Comparison of ENCODE assay signal across 10 mouse cellular contexts in genomic region chr15:18820226-18820625, GRCm38 (mm10). TPM values are rescaled to one million over a fixed set of nuclear protein-coding genes. Genes with fewer than 3 reads are reported as not detected.
DNase-seq lines count a peak whose midpoint lies in the region; ATAC-seq and TF ChIP-seq lines count a peak whose summit lies in the region.
"Had no signal": no experiment of that assay in that cellular context is flagged by ENCODE, and none has a peak within 500 bp of the region (broad histone marks: within the 10 kb centered on the region; RNA-seq: fewer than 3 reads in every experiment).

No protein-coding gene starts in this region.

- H3K9me3 ChIP-seq in hindbrain, embryonic 12.5 days (replicated peaks): no peaks in the 10 kb centered on the region
- H3K9me3 ChIP-seq in midbrain, embryonic 16.5 days (replicated peaks; ENCODE audit: control insufficient read depth, low read length, poor library complexity, severe bottlenecking): no peaks in the 10 kb centered on the region
- H3K9me3 ChIP-seq: heart, embryonic 13.5 days had no signal

- peak overlapping the region; percentile 89 for H3K27ac ChIP-seq in layer of hippocampus, adult 2 months
- peak overlapping the region; percentile 90 for H3K27ac ChIP-seq in cortical plate, adult 2 months (ENCODE audit: insufficient read depth, low read length)
- no peak overlapping the region for H3K27ac ChIP-seq in hindbrain, embryonic 12.5 days
- peak overlapping the region; percentile 64 for H3K27ac ChIP-seq in midbrain, embryonic 16.5 days (ENCODE audit: low read length)
- H3K27ac ChIP-seq: heart, embryonic 13.5 days had no signal

- TF ChIP-seq CTCF in layer of hippocampus, adult 2 months (conservative IDR thresholded peaks at IDR 0.05): no peak
- TF ChIP-seq CTCF in cortical plate, adult 2 months (IDR thresholded peaks at IDR 0.05; ENCODE audit: extremely low read depth, insufficient read depth, low read length): no peak

- H3K4me3 ChIP-seq in layer of hippocampus, adult 2 months: peak overlapping the region; percentile 74
- peak overlapping the region; percentile 52 for H3K4me3 ChIP-seq in cortical plate, adult 2 months (ENCODE audit: insufficient read depth, low read length)
- peak overlapping the region; percentile 44 for H3K4me3 ChIP-seq in hindbrain, embryonic 12.5 days
- H3K4me3 ChIP-seq in midbrain, embryonic 16.5 days (ENCODE audit: low read depth, low read length): peak overlapping the region; percentile 49

- TF ChIP-seq POLR2A in cortical plate, adult 2 months (IDR thresholded peaks at IDR 0.05; ENCODE audit: extremely low read depth, insufficient read depth, low read length): no peak

- no peaks in the 10 kb centered on the region for H3K36me3 ChIP-seq in hindbrain, embryonic 12.5 days
- H3K36me3 ChIP-seq in midbrain, embryonic 16.5 days (ENCODE audit: control insufficient read depth, insufficient read depth, low read length): no peaks in the 10 kb centered on the region
- H3K36me3 ChIP-seq: heart, embryonic 13.5 days had no signal

- peak overlapping the region; percentile 59 for H3K4me2 ChIP-seq in hindbrain, embryonic 12.5 days (replicated peaks)
- H3K4me2 ChIP-seq in midbrain, embryonic 16.5 days (ENCODE audit: low read length): peak overlapping the region; percentile 58

- H3K9ac ChIP-seq in hindbrain, embryonic 12.5 days: no peak overlapping the region
- H3K9ac ChIP-seq in midbrain, embryonic 16.5 days (ENCODE audit: low read depth, low read length): peak overlapping the region; percentile 4
- H3K9ac ChIP-seq: heart, embryonic 13.5 days had no signal

- ATAC-seq in hindbrain, embryonic 12.5 days (ENCODE audit: low FRiP score): no peak
- ATAC-seq in midbrain, embryonic 16.5 days: peak; percentile 15
- no peak for ATAC-seq in activated CD4-positive, CD25-positive, alpha-beta regulatory T cell, adult 4 months

- WGBS in hindbrain, embryonic 12.5 days: 20% methylated on average over 3 of the region's 3 CpGs
- 10% methylated on average over 3 of the region's 3 CpGs for WGBS in midbrain, embryonic 16.5 days

- H3K27me3 ChIP-seq in hindbrain, embryonic 12.5 days: no peaks in the 10 kb centered on the region
- H3K27me3 ChIP-seq in midbrain, embryonic 16.5 days (ENCODE audit: control insufficient read depth, insufficient read depth, low read depth, low read length): no peaks in the 10 kb centered on the region
- H3K27me3 ChIP-seq: heart, embryonic 13.5 days had no signal

- H3K4me1 ChIP-seq in cortical plate, adult 2 months (ENCODE audit: control insufficient read depth, insufficient read depth, low read length): peaks cover 3% of the 10 kb centered on the region; the same call in 1 of the 2 replicates
- H3K4me1 ChIP-seq in hindbrain, embryonic 12.5 days: no peaks in the 10 kb centered on the region
- H3K4me1 ChIP-seq in midbrain, embryonic 16.5 days (ENCODE audit: control insufficient read depth, insufficient read depth, low read length): peaks cover 7% of the 10 kb centered on the region; the same call in 1 of the 2 replicates

- DNase-seq in layer of hippocampus, adult 2 months (ENCODE audit: low spot score in 2 of 2): peak in 1 of 2 experiments; percentile 32
- no peak for DNase-seq in layer of hippocampus, postnatal 25 days (ENCODE audit: extremely low spot score in 1 of 2, low spot score in 1 of 2)
- no peak for DNase-seq in spleen, postnatal 10 days (ENCODE audit: low spot score in 2 of 2)
- DNase-seq: kidney, adult 2 months; lung, postnatal 14 days had no signal

RNA-seq across cellular contexts. Expression of gene Cdh10, which starts 1.5 kb away (rescaled TPM):
- total RNA-seq in layer of hippocampus, adult 2 months (2021): 10 to 100 TPM; 31.5 to 33.4 TPM
- 10 to 100 TPM; 32.3 to 46.1 TPM for total RNA-seq in layer of hippocampus, postnatal 25 days (2021)
- 36.6 and 40.2 TPM in 2 replicates for polyA plus RNA-seq in cortical plate, adult 2 months (2012; rRNA removed)
- 9.7 and 11.4 TPM in 2 replicates for polyA plus RNA-seq in hindbrain, embryonic 12.5 days (2016; fragmentation: Nextera tagmentation; extraction: Ambion mirVana)
- 20.5 and 26.9 TPM in 2 replicates for polyA plus RNA-seq in midbrain, embryonic 16.5 days (2015; fragmentation: Nextera tagmentation; extraction: Ambion mirVana)
- not detected for polyA plus RNA-seq in activated CD4-positive, CD25-positive, alpha-beta regulatory T cell, adult 4 months (2017; shearing (Covaris generic))
